Mouse (Mus musculus) limb, embryonic 13.5 days (tissue): Measurements from ENCODE around the gene Sesn2. TPM values are rescaled to one million over a fixed set of nuclear protein-coding genes. Genes with fewer than 3 reads are reported as not detected.

Experiments used
- polyA plus RNA-seq: library from polyadenylated mRNA; unstranded; fragments of >200 nt; fragmentation: Nextera tagmentation; extraction: Ambion mirVana; gene quantifications from 2 replicates; pipeline ENCODE4 v1.2.1, GENCODE M21; 2015

Gene Sesn2
- polyA plus RNA-seq, 1 experiment from 2014 or later = 9.2 TPM

Other genes with a start within 250 kb of the Sesn2 start
- 42.1 and 45.3 TPM in 2 replicates for gene Gmeb1, start 248.9 kb downstream of the Sesn2 start, polyA plus RNA-seq
- 50.6 and 55.6 TPM in 2 replicates for gene Taf12, start 236.1 kb downstream of the Sesn2 start, polyA plus RNA-seq
- 1.7 and 1.9 TPM in 2 replicates for gene Rab42, start 207.1 kb downstream of the Sesn2 start, polyA plus RNA-seq
- 81.2 and 82.4 TPM in 2 replicates for gene Trnau1ap, start 181.0 kb downstream of the Sesn2 start, polyA plus RNA-seq
- 81.5 and 83.0 TPM in 2 replicates for gene Rcc1, start 156.9 kb downstream of the Sesn2 start, polyA plus RNA-seq
- gene Phactr4, start 88.0 kb downstream of the Sesn2 start, polyA plus RNA-seq = 21.9 and 22.0 TPM in 2 replicates
- gene Med18, start 46.6 kb downstream of the Sesn2 start, polyA plus RNA-seq = 28.3 and 32.1 TPM in 2 replicates
- 936 and 950 TPM in 2 replicates for gene Atpif1, start 23.2 kb upstream of the Sesn2 start, polyA plus RNA-seq
- gene Dnajc8, start 25.0 kb upstream of the Sesn2 start, polyA plus RNA-seq = 169 and 172 TPM in 2 replicates
- gene Ptafr, start 53.6 kb upstream of the Sesn2 start, polyA plus RNA-seq = 0.50 and 0.63 TPM in 2 replicates
- 34.6 and 35.2 TPM in 2 replicates for gene Eya3, start 128.5 kb upstream of the Sesn2 start, polyA plus RNA-seq
- gene Xkr8, start 222.0 kb upstream of the Sesn2 start, polyA plus RNA-seq = 8.7 and 9.7 TPM in 2 replicates
- 5.6 and 7.2 TPM in 2 replicates for gene Smpdl3b, start 246.8 kb upstream of the Sesn2 start, polyA plus RNA-seq